Mouse (Mus musculus) heart, embryonic 12.5 days (tissue): ENCODE measurements at regions not wholly inside any gene's neighbourhood (a gene's known extent, or its start where the extent isn't known, plus 50 kb on each side); places are given as distances from the start of the nearest gene placed in this dataset. TPM values are rescaled to one million over a fixed set of nuclear protein-coding genes. Genes with fewer than 3 reads are reported as not detected.

Experiments
- ATAC-seq: fragments of 200-750 bp; cut with Nextera tagmentation; 2 replicates; pipeline ENCODE4 v1.8.0; 2017; ENCODE audit warnings: moderate TSS enrichment, moderate library complexity; ENCODE audit not compliant: insufficient number of reproducible peaks, low FRiP score
- H3K27ac ChIP-seq: fragments of 300-500 bp; sonication (generic); 2 replicates; pipeline ENCODE4 v1.5.1; 2016; ENCODE audit warnings: mild to moderate bottlenecking, moderate library complexity; ENCODE audit not compliant: poor library complexity, severe bottlenecking
- H3K27me3 ChIP-seq: fragments of 300-500 bp; sonication (generic); replicated peaks from 2 replicates; pipeline ENCODE4 v1.6.1; 2016; ENCODE audit warnings: mild to moderate bottlenecking, moderate library complexity
- H3K36me3 ChIP-seq: fragments of 300-500 bp; sonication (generic); 2 replicates; pipeline ENCODE4 v1.6.1; 2016; ENCODE audit warnings: mild to moderate bottlenecking, moderate library complexity
- H3K4me1 ChIP-seq: fragments of 300-500 bp; sonication (generic); replicated peaks from 2 replicates; pipeline ENCODE4 v1.6.1; 2016; ENCODE audit warnings: mild to moderate bottlenecking
- H3K4me2 ChIP-seq: fragments of 300-500 bp; sonication (generic); 2 replicates; pipeline ENCODE4 v1.6.1; 2016; ENCODE audit warnings: mild to moderate bottlenecking, moderate library complexity
- H3K4me3 ChIP-seq: fragments of 300-500 bp; sonication (generic); 2 replicates; pipeline ENCODE4 v1.5.1; 2016; ENCODE audit warnings: mild to moderate bottlenecking
- H3K9ac ChIP-seq: fragments of 300-500 bp; sonication (generic); 2 replicates; pipeline ENCODE4 v1.6.1; 2016; ENCODE audit warnings: mild to moderate bottlenecking, moderate library complexity
- H3K9me3 ChIP-seq: fragments of 300-500 bp; sonication (generic); replicated peaks from 2 replicates; pipeline ENCODE4 v1.6.1; 2016; ENCODE audit warnings: mild to moderate bottlenecking, moderate library complexity
- WGBS: fragments of 180-500 bp; shearing (Covaris S2); methylation state at CpG from one replicate; pipeline ENCODE4 v1.1.7; 2016; 5-methylcytosine and 5-hydroxymethylcytosine counted together
- microRNA-seq: library from miRNA; unstranded; fragments of <30 nt; microRNA quantifications from one replicate; pipeline ENCODE4, GENCODE M21; 2017

DNA sequence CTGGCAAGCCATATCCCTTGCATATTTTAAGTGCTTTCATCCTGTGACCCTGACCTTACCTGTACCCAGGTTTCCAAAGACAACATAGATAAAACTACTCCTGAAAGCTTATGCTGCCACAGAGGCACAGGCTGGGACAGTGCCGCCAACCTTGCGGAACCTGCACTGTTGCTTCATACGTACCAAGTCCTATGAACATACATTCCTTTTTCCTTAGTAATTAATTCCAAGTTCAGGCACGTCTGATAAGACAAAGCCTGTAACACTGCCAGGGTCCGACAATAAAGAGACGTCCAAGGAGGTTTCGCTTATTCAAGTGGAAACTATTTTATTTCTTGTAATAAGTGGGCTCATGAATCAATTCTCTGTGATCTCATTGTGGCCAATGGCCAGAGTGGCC lies 70.2 kb upstream of the Pbx1 start:
- H3K36me3 ChIP-seq: no peaks in the 10 kb centered on the region
- WGBS: 33% methylated on average over 7 of the region's 7 CpGs
- H3K4me1 ChIP-seq: peaks cover 15% of the 10 kb centered on the region; the same call in 1 of the 2 replicates
- H3K27ac ChIP-seq: no peak overlapping the region
- H3K9me3 ChIP-seq: no peaks in the 10 kb centered on the region
- peak overlapping the region; percentile 25; the same call in 1 of the 2 replicates for H3K4me2 ChIP-seq
- ATAC-seq: no peak
- H3K4me3 ChIP-seq: no peak overlapping the region
- H3K9ac ChIP-seq: no peak overlapping the region
- H3K27me3 ChIP-seq: no peaks in the 10 kb centered on the region

DNA sequence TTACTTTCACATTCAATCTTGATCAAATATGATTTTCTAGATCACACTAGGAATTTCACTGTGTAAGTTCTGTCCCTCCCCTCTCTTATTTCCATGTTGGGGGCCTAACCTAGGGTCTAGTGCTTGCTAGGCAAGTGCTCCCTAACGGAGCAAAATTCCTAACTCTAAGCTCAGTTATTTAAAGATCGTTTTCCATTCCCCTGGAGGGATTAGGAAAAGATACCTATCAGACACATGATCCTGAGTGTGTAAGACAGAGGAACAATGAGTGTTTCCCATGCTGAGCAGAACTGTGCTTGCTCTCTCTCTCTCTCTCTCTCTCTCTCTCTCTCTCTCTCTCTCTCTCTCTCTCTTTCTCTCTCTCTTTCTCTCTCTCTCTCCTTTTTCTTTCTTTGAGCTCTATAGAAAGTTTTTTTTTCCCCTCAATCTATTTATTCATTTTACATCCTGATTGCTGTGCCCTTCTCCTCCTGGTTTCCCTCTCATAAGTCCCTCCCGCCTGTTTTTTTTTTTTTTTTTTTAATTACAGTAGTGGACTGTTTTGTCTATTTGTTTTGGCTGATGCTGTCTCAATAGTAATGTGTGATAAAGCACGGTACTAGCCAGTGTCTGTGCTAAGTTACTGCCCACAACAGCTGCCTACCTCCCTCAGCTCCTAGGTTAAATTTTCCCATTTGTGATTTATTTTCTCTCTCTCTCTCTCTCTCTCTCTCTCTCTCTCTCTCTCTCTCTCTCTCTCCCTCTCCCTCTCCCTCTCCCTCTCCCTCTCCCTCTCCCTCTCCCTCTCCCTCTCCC lies 69.5 kb upstream of the Pbx1 start:
- Histone ChIP-seq H3K27ac (no peak overlapping the region), H3K4me3 (no peak overlapping the region), H3K4me1 (peaks cover 15% of the 10 kb centered on the region; the same call in 1 of the 2 replicates), H3K4me2 (peak overlapping the region; percentile 25; the same call in 1 of the 2 replicates), H3K36me3 (no peaks in the 10 kb centered on the region), H3K9ac (no peak overlapping the region), H3K27me3 (no peaks in the 10 kb centered on the region), H3K9me3 (no peaks in the 10 kb centered on the region)
- ATAC-seq: no peak
- 33% methylated on average over 4 of the region's 4 CpGs for WGBS

DNA sequence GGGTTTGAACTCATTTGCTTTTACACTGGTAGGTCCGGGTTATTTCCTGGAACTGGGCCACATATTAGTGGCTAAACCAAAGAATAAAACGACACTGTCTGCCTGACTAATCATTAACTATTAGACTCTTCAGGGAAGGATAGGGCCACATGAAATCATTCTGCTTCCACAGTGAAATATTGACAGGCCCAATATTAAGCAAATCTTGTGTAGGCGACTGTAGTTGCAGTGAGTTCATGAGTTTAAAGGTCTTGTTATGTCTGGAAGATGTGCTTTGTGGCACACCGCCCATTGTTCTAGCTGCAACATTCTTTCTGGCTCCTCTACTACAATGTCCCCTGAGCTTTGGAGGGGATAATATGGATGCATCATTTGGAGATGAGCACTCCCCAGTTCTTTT lies 65.7 kb upstream of the Pbx1 start:
- no peak for ATAC-seq
- Histone ChIP-seq H3K36me3 (no peaks in the 10 kb centered on the region), H3K4me3 (no peak overlapping the region), H3K4me2 (no peak overlapping the region), H3K27me3 (no peaks in the 10 kb centered on the region), H3K9me3 (no peaks in the 10 kb centered on the region), H3K4me1 (peaks cover 9% of the 10 kb centered on the region; the same call in 1 of the 2 replicates), H3K27ac (no peak overlapping the region), H3K9ac (no peak overlapping the region)
- WGBS: 73% methylated on average over 4 of the region's 4 CpGs

DNA sequence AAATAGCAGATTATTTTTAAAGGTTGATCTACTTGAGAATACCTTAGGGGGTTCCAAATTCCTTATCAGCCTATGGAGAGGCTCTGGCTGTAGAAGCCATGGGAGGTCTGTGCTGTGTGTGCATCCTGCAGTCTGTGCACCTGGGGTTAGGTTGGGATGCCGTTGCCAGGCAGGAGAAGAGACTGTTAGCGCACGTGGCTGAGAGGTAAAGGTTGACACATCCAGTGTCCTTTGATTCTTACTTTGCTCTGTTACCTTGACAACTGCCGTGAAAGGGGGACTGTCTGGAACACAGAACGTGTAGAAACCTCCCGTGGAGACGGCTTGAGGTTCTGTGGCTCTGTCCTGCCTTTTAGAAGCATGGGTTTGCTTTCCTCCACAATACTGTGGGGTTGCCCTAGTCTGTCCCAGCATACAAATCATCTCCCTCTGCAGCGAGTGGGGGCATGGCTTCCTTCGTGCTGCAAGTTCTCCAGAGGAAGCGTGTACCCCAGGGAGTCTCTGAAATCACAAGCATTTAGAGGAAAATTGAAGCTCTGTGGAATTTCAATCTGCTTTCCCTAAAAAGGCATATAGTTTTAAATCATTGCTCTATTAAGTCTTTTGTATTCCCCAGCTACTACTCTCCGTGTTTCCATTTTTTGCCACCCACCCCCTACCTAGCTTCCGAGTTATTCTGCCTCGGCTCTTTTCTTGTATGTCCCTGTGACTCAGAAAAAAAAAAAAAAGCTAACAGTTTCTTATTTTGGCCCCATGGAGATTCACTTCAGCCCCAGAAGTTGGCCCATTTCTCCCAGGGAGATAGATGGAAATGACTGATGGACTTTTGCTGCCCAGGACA lies 63.8 kb upstream of the Pbx1 start:
- Histone ChIP-seq H3K9ac (no peak overlapping the region), H3K36me3 (no peaks in the 10 kb centered on the region), H3K4me2 (no peak overlapping the region), H3K27ac (no peak overlapping the region), H3K9me3 (no peaks in the 10 kb centered on the region), H3K4me1 (no peaks in the 10 kb centered on the region), H3K27me3 (no peaks in the 10 kb centered on the region), H3K4me3 (no peak overlapping the region)
- ATAC-seq: no peak
- 61% methylated on average over 13 of the region's 13 CpGs for WGBS

DNA sequence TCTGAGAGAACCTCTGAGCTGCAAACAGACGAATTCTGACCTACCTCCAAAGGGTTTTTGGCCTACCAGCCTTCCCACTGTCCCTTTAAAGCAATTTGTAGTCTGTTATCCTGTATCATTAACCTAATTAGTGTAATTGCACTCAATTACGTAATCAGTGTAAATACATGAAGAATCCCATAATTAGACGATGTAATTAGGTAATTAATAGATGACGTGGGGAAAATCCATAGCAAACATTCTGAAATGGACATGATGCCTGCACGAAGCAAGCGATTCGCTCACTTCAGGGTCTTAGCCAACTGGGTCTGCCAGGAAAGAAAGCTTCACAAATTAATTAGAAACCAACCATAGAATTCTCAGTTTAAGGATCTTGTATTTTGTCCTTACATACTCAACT lies 55.4 kb upstream of the Pbx1 start:
- Histone ChIP-seq H3K4me2 (no peak overlapping the region), H3K36me3 (no peaks in the 10 kb centered on the region), H3K4me1 (peaks cover 4% of the 10 kb centered on the region), H3K27me3 (no peaks in the 10 kb centered on the region), H3K9ac (no peak overlapping the region), H3K27ac (no peak overlapping the region), H3K4me3 (no peak overlapping the region), H3K9me3 (no peaks in the 10 kb centered on the region)
- no peak for ATAC-seq
- WGBS: 87% methylated on average over 7 of the region's 7 CpGs

DNA sequence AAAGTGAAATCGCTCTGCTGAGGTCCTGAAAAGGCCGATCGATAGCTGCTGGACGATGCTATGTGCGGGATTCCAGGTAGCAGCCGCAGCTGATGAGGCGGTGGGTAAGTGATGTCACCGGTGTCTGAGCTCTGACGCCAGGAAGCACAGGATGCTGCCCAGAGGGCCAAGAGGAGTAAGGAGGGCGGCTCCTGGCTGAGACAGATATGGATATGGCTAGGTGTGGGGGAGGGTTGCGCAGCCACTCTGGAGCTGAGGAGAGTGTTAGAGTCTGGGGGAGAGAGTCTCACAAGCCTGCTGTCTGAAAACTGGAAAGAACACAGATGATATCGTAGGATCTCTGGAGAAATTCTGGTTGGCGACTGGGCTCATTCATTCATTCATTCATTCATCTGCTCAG lies 51.6 kb upstream of the Pbx1 start:
- H3K27me3 ChIP-seq: no peaks in the 10 kb centered on the region
- 0 out of 2 replicates have a peak overlapping the region, but pooled peaks have one; percentile 41 for H3K9ac ChIP-seq
- no peak overlapping the region for H3K4me3 ChIP-seq
- peaks cover 4% of the 10 kb centered on the region for H3K4me1 ChIP-seq
- no peak overlapping the region for H3K27ac ChIP-seq
- H3K4me2 ChIP-seq: peak overlapping the region; percentile 18; the same call in 1 of the 2 replicates
- 46% methylated on average over 13 of the region's 13 CpGs for WGBS
- ATAC-seq: 0 out of 2 replicates have a peak, but pooled peaks have one; percentile 59
- no peaks in the 10 kb centered on the region for H3K36me3 ChIP-seq
- no peaks in the 10 kb centered on the region for H3K9me3 ChIP-seq

Small RNA genes lying in the stretch of these regions (microRNA-seq; reads per million reads assigned to microRNA genes)
- not detected for gene Mir6348
- gene Mir6354: not detected
